Mouse (Mus musculus): ENCODE measurements at regions not wholly inside any gene's neighbourhood (a gene's known extent, or its start where the extent isn't known, plus 50 kb on each side); places are given as distances from the start of the nearest gene placed in this dataset.
"Not testable (repeated sequence)": the region's sequence is repeated elsewhere in the genome, so short reads cannot be mapped to it uniquely, and the experiment has no call there.

GRCm38 (mm10) chr14:54014628-54015027 is 239.3 kb downstream of the Dad1 start:
- WGBS, result 85% methylated on average over 10 of the region's 10 CpGs
- Histone ChIP-seq H3K27me3 (replicated peaks; ENCODE audit: control insufficient read depth, insufficient read depth, low read length) (no peaks in the 10 kb centered on the region), H3K4me2 (ENCODE audit: low read depth, low read length) (no peak overlapping the region), H3K9ac (ENCODE audit: low read depth, low read length) (no peak overlapping the region), H3K4me3 (ENCODE audit: low read length) (no peak overlapping the region), H3K27ac (ENCODE audit: low read length) (no peak overlapping the region), H3K9me3 (ENCODE audit: control insufficient read depth, low read length) (no peaks in the 10 kb centered on the region), H3K4me1 (ENCODE audit: control insufficient read depth, insufficient read depth, low read length) (no peaks in the 10 kb centered on the region), H3K36me3 (ENCODE audit: control insufficient read depth, insufficient read depth, low read length) (no peaks in the 10 kb centered on the region)
- ATAC-seq, result no peak

GRCm38 (mm10) chr14:54002083-54002482 is 251.8 kb downstream of the Dad1 start:
- H3K27me3 ChIP-seq (replicated peaks; ENCODE audit: control insufficient read depth, insufficient read depth, low read length), result no peaks in the 10 kb centered on the region
- no peak for ATAC-seq

GRCm38 (mm10) chr14:54000527-54000926 is 253.4 kb downstream of the Dad1 start:
- no peaks in the 10 kb centered on the region for H3K36me3 ChIP-seq (ENCODE audit: control insufficient read depth, insufficient read depth, low read length)
- no peak for ATAC-seq
- no peak overlapping the region for H3K9ac ChIP-seq (ENCODE audit: low read depth, low read length)
- 84% methylated on average over 5 of the region's 5 CpGs for WGBS
- H3K27me3 ChIP-seq (replicated peaks; ENCODE audit: control insufficient read depth, insufficient read depth, low read length), result no peaks in the 10 kb centered on the region
- no peaks in the 10 kb centered on the region for H3K4me1 ChIP-seq (ENCODE audit: control insufficient read depth, insufficient read depth, low read length)
- no peak overlapping the region for H3K4me3 ChIP-seq (ENCODE audit: low read length)
- H3K27ac ChIP-seq (ENCODE audit: low read length), result no peak overlapping the region
- H3K4me2 ChIP-seq (ENCODE audit: low read depth, low read length), result no peak overlapping the region
- H3K9me3 ChIP-seq (ENCODE audit: control insufficient read depth, low read length), result no peaks in the 10 kb centered on the region

More at GRCm38 (mm10) chr14:54002083-54002482, 251.8 kb downstream of the Dad1 start:
- H3K4me1 ChIP-seq (ENCODE audit: control insufficient read depth, insufficient read depth, low read length), result no peaks in the 10 kb centered on the region
- WGBS, result 86% methylated on average over 1 of the region's 1 CpGs
- H3K4me3 ChIP-seq (ENCODE audit: low read length), result no peak overlapping the region
- no peak overlapping the region for H3K9ac ChIP-seq (ENCODE audit: low read depth, low read length)
- H3K27ac ChIP-seq (ENCODE audit: low read length), result no peak overlapping the region
- H3K9me3 ChIP-seq (ENCODE audit: control insufficient read depth, low read length), result no peaks in the 10 kb centered on the region
- H3K36me3 ChIP-seq (ENCODE audit: control insufficient read depth, insufficient read depth, low read length), result no peaks in the 10 kb centered on the region
- no peak overlapping the region for H3K4me2 ChIP-seq (ENCODE audit: low read depth, low read length)

GRCm38 (mm10) chr14:53993427-53993826 is 260.5 kb downstream of the Dad1 start:
- WGBS, result 47% methylated on average over 2 of the region's 2 CpGs
- Histone ChIP-seq H3K4me2 (ENCODE audit: low read depth, low read length) (no peak overlapping the region), H3K36me3 (ENCODE audit: control insufficient read depth, insufficient read depth, low read length) (no peaks in the 10 kb centered on the region), H3K9ac (ENCODE audit: low read depth, low read length) (no peak overlapping the region), H3K4me1 (ENCODE audit: control insufficient read depth, insufficient read depth, low read length) (peaks cover 11% of the 10 kb centered on the region; the same call in 1 of the 2 replicates), H3K27ac (ENCODE audit: low read length) (peak overlapping the region; percentile 18; the same call in 1 of the 2 replicates), H3K27me3 (replicated peaks; ENCODE audit: control insufficient read depth, insufficient read depth, low read length) (no peaks in the 10 kb centered on the region), H3K4me3 (ENCODE audit: low read length) (no peak overlapping the region), H3K9me3 (ENCODE audit: control insufficient read depth, low read length) (no peaks in the 10 kb centered on the region)
- peak; percentile 77 for ATAC-seq

- no peak; the same call in 1 of the 2 replicates for ATAC-seq
- no peak overlapping the region for H3K4me3 ChIP-seq (ENCODE audit: low read length)
- H3K4me1 ChIP-seq (ENCODE audit: control insufficient read depth, insufficient read depth, low read length), result peaks cover 11% of the 10 kb centered on the region; the same call in 1 of the 2 replicates
- WGBS, result 68% methylated on average over 11 of the region's 11 CpGs
- no peaks in the 10 kb centered on the region for H3K9me3 ChIP-seq (ENCODE audit: control insufficient read depth, low read length)
- no peaks in the 10 kb centered on the region for H3K36me3 ChIP-seq (ENCODE audit: control insufficient read depth, insufficient read depth, low read length)
- no peaks in the 10 kb centered on the region for H3K27me3 ChIP-seq (replicated peaks; ENCODE audit: control insufficient read depth, insufficient read depth, low read length)
- H3K4me2 ChIP-seq (ENCODE audit: low read depth, low read length), result no peak overlapping the region
- no peak overlapping the region for H3K27ac ChIP-seq (ENCODE audit: low read length)
- H3K9ac ChIP-seq (ENCODE audit: low read depth, low read length), result no peak overlapping the region
Observed at GRCm38 (mm10) chr14:53992712-53993286, 261.1 kb downstream of the Dad1 start.

- no peaks in the 10 kb centered on the region for H3K36me3 ChIP-seq (ENCODE audit: control insufficient read depth, insufficient read depth, low read length)
- peaks cover 11% of the 10 kb centered on the region; the same call in 1 of the 2 replicates for H3K4me1 ChIP-seq (ENCODE audit: control insufficient read depth, insufficient read depth, low read length)
- H3K9ac ChIP-seq (ENCODE audit: low read depth, low read length), result no peak overlapping the region
- H3K9me3 ChIP-seq (ENCODE audit: control insufficient read depth, low read length), result no peaks in the 10 kb centered on the region
- 38% methylated on average over 4 of the region's 4 CpGs for WGBS
- no peak overlapping the region for H3K4me3 ChIP-seq (ENCODE audit: low read length)
- H3K27me3 ChIP-seq (replicated peaks; ENCODE audit: control insufficient read depth, insufficient read depth, low read length), result no peaks in the 10 kb centered on the region
- no peak overlapping the region for H3K27ac ChIP-seq (ENCODE audit: low read length)
- no peak for ATAC-seq
- H3K4me2 ChIP-seq (ENCODE audit: low read depth, low read length), result no peak overlapping the region
Observed at GRCm38 (mm10) chr14:53991390-53991789, 262.5 kb downstream of the Dad1 start.

GRCm38 (mm10) chr14:53980771-53981170 is 273.1 kb downstream of the Dad1 start:
- Histone ChIP-seq H3K9ac (ENCODE audit: low read depth, low read length) (no peak overlapping the region), H3K27ac (ENCODE audit: low read length) (no peak overlapping the region), H3K4me2 (ENCODE audit: low read depth, low read length) (no peak overlapping the region), H3K36me3 (ENCODE audit: control insufficient read depth, insufficient read depth, low read length) (no peaks in the 10 kb centered on the region), H3K27me3 (replicated peaks; ENCODE audit: control insufficient read depth, insufficient read depth, low read length) (no peaks in the 10 kb centered on the region), H3K4me1 (ENCODE audit: control insufficient read depth, insufficient read depth, low read length) (no peaks in the 10 kb centered on the region), H3K9me3 (ENCODE audit: control insufficient read depth, low read length) (no peaks in the 10 kb centered on the region), H3K4me3 (ENCODE audit: low read length) (no peak overlapping the region)
- 60% methylated on average over 5 of the region's 5 CpGs for WGBS
- no peak for ATAC-seq

- not testable (repeated sequence) for H3K36me3 ChIP-seq (ENCODE audit: control insufficient read depth, insufficient read depth, low read length); H3K27ac ChIP-seq (ENCODE audit: low read length); ATAC-seq; H3K9ac ChIP-seq (ENCODE audit: low read depth, low read length); H3K4me1 ChIP-seq (ENCODE audit: control insufficient read depth, insufficient read depth, low read length); H3K4me3 ChIP-seq (ENCODE audit: low read length); H3K9me3 ChIP-seq (ENCODE audit: control insufficient read depth, low read length); H3K4me2 ChIP-seq (ENCODE audit: low read depth, low read length); H3K27me3 ChIP-seq (replicated peaks; ENCODE audit: control insufficient read depth, insufficient read depth, low read length)
- 77% methylated on average over 8 of the region's 11 CpGs for whole genome bisulfite sequencing
Observed at GRCm38 (mm10) chr14:53961426-53961825, 292.5 kb downstream of the Dad1 start.

GRCm38 (mm10) chr14:53960779-53961178 is 293.1 kb downstream of the Dad1 start:
- Histone ChIP-seq H3K9ac (ENCODE audit: low read depth, low read length) (no peak overlapping the region), H3K36me3 (ENCODE audit: control insufficient read depth, insufficient read depth, low read length) (no peaks in the 10 kb centered on the region), H3K9me3 (ENCODE audit: control insufficient read depth, low read length) (no peaks in the 10 kb centered on the region), H3K4me1 (ENCODE audit: control insufficient read depth, insufficient read depth, low read length) (no peaks in the 10 kb centered on the region), H3K4me3 (ENCODE audit: low read length) (no peak overlapping the region), H3K27ac (ENCODE audit: low read length) (no peak overlapping the region), H3K27me3 (replicated peaks; ENCODE audit: control insufficient read depth, insufficient read depth, low read length) (no peaks in the 10 kb centered on the region), H3K4me2 (ENCODE audit: low read depth, low read length) (no peak overlapping the region)
- WGBS, result 59% methylated on average over 7 of the region's 7 CpGs
- ATAC-seq, result no peak

GRCm38 (mm10) chr14:53935791-53936231 is 318.1 kb downstream of the Dad1 start:
- 96% methylated on average over 23 of the region's 29 CpGs for WGBS
- H3K9me3 ChIP-seq (ENCODE audit: control insufficient read depth, low read length); H3K4me2 ChIP-seq (ENCODE audit: low read depth, low read length); ATAC-seq; H3K27me3 ChIP-seq (replicated peaks; ENCODE audit: control insufficient read depth, insufficient read depth, low read length); H3K4me1 ChIP-seq (ENCODE audit: control insufficient read depth, insufficient read depth, low read length); H3K27ac ChIP-seq (ENCODE audit: low read length); H3K4me3 ChIP-seq (ENCODE audit: low read length); H3K9ac ChIP-seq (ENCODE audit: low read depth, low read length); H3K36me3 ChIP-seq (ENCODE audit: control insufficient read depth, insufficient read depth, low read length): not testable (repeated sequence)
